Mouse (Mus musculus) retina, postnatal 1 day (tissue): Measurements from ENCODE around the gene Kbtbd12.

Experiments
- DNase-seq: peaks from one replicate; pipeline ENCODE4 v3.0.0-alpha.2; 2012

Kbtbd12 gene

DNA sequence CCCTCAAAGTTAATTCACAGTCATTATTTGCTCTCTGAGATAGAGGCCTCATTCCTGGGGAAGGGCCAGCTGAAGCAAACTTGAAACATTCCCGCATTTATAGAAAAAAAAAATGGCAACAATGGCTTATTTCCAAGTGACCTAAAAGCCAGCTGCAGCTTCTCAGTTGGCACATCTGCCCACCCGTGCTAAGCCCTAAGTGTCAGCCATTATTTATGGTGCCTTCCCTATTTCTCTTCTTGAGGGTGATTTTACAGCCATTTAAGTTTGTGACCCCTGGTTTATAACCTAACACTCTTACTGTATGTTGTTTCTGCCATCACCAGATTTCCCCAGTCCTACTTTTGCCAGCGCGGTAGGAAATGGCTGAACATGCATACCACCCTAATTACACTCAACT is 11.3 kb downstream of the Kbtbd12 start:
- DNase-seq: peak; percentile 38

DNA sequence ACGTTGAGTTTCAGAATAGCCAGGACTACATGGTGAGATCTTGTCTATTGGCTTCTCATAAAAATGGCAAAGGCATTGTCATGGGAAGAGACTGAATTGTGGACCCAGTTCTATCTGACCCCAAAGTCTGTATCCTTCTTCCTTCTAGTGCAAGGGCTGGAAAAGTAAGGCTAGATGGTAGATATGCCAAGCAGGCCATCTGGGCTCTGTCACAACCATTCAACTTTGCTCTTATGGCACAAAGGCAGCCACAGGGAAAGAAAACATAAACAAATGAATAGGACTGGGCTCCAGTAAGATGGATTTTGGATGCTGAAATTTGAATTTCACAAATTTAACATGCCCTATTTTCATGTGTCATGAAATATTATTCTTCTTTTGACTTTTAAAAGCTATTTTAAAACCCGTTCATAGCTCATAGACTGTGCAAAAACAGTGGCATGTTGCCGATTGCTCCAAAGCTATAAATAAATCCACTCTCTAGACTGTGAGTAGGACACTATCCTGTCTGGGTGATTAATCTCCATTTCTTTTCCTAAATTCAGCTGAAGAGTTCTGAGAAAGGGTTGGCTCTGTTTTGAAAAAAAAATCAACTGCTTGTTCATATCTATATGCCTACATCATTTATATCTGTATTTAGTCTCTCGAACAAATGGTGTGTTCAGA is 15.8 kb downstream of the Kbtbd12 start:
- no peak for DNase-seq

DNA sequence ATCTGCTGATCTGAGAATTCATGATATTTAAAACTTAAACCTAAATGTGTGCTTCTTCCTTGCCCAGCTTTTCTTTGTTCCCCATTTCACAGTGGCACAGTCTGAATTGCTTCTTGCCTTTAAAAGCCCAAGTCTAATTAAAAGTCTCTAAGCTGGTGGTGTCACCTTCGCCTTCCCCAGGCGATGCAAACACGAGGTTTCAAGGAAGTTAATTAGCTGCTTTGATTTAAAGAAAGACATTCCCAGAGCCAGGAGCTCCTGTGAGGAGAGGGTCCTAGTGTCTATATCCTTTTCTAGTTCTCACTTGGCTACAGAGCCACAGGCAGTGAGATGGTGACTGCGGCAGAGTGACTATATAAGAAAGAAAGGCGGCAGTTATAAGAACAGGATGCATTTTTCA is 18.2 kb downstream of the Kbtbd12 start:
- DNase-seq: no peak

DNA sequence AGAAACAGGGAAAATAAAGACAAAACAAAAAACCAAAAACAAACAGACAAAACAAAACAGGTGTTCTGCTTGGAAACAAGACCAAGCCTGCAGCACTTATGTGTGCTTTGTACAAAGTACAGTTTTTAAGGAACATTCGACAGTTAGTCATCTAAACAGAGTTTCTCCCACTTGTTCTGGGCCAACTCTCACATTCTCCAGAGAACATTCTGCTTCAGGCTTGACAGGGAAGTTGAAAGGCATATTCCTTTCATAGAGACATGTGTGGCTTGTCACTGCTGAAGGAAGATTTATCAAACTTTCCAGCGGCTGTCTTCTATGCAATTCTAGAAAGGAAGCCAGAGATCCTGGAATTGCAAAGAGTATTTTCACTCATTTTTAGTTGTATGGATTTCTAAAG is 22.4 kb downstream of the Kbtbd12 start:
- no peak for DNase-seq

DNA sequence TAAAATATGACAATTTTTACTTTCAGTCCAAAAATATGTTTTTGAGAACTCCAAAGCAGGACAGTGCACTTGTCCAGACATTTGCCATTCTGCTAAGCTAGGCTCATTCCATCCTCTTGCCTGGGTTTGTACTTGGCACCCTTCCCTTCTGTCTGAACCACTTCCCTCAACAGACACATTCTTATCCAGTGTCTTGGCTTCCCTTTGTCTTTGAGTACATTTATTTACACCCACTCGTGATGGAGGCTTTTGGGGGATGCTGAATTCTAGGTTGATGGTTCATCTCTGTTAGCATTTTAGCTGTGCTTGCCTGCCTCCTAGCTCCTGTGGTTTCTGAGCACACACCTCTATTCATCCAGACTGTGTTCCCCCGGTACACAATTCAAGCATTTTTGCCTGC is 31.3 kb downstream of the Kbtbd12 start:
- no peak for DNase-seq

DNA sequence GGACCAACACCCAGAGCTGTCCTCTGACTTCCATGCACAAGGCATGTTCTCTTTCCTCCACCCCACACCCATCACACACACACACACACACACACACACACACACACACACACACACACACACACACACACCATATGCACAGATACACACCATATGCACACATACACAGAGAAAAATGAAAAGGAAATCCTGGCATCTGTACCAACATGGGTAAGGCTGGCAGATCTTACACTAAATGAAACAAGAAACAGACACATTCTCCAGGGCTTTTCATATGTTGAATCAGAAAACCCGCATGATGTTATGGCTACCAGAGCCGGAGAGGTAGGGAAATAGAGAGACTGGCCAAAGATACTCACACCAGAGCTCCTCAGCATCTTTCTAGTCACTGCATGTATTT is 32.0 kb downstream of the Kbtbd12 start:
- no peak for DNase-seq

DNA sequence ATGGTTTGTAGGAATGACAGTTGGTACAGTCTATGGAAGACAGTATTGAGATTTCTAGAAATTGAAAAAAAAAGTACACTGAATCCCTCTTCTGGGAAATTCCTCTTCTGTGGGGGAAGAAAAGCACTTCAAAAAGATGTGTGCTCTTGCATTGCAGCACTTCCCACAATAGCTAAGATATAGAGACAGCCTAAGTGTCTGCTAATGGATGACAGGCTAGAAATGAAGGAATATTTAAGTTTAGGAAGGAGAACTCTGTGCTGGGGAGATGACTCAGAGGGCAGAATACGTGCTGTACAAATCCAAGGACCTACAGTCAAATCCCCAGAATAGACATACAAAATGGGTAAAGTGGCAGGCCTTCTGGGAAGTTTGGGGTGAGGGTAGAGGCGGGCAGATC is 32.5 kb downstream of the Kbtbd12 start:
- DNase-seq: no peak

DNA sequence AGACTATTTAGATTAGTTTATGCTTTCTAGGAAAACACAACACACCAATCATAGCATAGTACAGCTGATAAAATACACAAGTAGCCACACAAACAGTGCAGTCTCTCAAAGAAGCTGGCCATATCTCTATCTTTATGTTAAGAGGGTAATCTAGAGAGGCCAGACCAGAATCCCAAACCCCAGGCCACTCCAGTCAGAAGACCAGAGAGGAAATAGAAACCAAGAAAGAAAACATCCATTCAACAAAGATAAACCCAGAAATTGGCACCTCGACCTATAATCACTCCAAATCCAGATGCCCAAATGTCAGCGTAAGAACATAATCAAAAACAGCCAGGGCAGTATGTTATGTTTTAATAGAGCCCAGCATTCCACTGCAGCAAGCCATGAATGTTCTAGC is 41.6 kb downstream of the Kbtbd12 start:
- DNase-seq: no peak

DNA sequence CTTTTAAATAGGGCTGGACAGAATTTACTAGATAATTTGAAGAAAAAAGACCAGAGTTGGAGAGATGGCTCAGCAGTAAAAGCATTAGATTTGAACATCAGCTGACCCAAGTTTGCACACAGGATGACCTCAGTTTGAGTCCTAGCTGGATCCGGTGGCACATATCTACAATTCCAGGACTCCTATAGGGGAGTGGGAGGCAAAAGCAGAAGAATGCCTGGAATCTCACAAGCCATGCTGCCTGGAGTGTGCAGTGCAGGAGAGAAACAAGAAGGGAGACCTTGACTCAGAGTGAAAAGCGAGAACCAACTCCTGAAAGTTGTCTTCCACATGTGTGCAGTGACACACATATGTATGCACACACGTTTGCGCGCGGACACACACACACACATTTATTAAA is 45.4 kb downstream of the Kbtbd12 start:
- no peak for DNase-seq

DNA sequence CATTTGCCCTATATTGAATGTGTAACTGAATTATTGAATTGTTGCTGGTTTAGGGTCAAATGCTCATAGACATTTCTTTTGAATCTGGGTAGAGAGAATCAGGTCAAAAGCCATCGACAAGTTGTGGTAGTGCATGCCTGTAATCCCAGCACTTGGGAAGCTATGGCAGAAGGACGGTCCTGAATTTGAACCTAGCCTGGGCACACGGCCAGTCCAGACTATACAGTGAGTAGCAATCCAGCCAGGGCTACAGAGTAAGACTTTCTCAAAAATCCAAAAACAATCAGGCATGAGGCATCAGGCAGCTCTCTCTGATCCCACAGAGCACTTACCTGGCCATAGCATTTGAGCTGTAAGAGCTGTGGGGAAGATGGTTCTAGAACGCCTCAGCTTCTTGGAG is 47.5 kb downstream of the Kbtbd12 start:
- no peak for DNase-seq

DNA sequence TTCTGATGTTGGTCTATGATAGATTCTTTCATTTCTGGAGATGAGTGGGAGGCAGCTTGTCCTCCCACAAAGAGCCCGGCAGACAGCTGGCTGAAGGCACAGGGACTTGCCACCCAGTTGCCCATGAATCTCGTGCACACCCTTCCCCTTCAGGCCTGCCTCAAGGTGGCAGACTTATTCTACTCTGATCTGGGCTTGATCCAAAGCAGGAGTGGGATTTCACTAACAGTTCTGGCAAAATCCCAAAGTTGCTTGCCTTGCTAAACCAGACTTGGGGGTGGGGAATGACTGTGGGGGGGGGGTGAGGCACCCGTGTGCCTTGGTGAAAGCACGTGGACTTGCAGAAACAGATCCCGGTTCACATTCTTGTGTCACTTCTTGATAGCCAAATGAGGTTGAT is 48.2 kb downstream of the Kbtbd12 start:
- DNase-seq: peak; percentile 83

DNA sequence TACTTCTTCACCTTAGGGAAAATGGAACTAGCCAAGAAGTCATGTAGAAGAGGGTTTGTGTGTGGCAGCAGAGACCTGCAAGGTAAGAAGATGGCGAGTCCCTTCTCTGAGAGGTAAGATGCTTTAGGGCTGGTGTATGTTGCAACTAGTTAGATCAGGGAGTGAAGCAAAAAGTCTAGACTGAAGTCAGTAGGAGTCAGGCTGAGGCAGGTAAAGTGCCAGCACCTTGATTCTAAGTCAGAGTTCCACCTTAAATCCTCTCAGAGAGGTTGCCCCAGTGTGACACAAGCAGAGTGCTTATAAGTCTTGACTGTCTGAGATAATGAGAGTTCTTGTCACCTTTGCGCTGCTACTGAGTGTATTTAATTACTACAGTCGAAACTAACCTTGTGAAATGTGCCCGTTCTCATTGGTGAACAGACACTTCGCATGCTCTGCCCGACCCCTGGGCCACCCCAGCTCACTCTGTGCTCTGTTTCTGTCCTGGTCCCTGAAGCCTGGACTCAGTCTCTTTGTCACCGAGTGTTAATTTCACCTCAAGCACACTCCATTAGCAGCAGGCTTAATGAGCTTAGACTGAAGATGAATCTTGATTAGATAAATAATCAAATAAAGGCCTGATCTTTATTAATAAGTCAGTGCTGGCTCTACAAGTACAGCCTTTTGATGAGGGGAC is 49.0 kb downstream of the Kbtbd12 start:
- no peak for DNase-seq

DNA sequence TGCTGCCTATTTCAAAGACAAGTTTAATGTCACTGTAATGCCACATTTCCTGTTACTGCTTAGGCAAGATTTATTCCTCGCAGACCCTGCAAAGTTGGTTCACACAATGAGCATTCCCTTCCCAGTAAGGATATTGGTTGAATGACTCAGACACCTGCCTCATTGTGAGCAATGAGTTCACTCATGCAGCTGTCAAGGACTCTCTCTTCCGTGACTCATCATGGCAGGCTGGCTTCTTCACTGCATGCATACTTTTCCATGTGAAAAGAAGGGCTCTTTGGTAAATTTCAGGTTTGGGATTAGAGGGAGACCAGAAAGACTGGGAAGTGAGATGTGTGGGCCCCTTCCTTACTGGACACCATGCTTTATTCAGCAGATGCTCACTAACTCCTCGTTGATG is 50.7 kb downstream of the Kbtbd12 start:
- DNase-seq: no peak

DNA sequence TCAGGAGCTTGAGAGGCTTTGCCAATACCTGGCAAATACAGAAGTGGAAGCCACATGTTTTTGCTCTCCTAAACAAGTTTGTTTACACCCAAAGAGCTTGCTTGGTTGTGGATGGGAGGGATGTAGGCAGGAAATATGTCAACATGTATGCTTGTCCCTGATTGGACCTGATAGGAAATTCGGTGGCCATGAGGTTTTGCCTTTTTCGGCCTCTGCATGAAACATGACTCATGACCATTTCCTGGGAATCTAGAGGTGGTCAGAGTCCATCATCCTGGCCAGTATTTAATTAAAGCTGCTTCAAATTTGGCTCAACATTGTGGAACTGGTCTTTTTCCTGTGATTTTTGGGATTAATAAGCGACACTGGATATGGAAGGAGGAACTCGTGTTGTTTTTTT is 53.8 kb downstream of the Kbtbd12 start:
- DNase-seq: no peak

DNA sequence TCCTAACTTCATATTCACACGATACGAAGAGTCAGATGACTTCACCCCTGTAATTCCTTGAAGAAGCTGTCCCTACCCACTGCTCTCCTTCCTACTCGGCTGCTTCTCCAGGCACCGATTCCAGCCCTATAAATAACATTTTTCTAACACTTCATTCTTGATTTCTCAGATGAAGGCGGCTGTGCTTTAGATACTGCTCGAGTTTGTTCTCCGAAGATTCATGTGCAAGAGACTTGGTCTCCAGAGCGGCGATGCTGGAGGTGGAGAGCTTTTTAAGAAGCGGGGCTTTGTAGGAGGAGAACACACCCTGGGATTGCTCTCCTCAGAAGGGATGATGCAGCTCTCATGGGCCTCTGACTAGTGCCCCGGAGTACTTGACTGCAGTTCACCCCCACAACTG is 61.3 kb downstream of the Kbtbd12 start:
- DNase-seq: no peak

DNA sequence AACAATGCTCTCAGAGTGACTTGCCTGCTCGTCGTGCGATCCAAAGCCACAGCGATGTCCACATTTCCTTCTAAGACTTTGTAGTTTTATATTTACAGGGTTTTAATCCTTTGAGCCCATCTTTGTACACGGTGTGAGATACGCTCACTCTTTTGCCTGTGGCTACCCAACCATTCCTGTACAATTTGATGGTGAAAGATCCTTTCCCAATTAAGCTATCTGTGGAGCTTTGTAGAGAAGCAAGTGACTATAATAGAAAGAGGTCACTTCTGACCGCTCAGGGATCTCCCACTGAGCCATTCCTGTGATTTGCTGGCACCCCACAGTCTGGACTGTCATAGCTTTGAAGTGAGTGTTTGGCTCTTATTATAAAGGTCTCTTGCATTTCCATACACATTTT is 71.1 kb downstream of the Kbtbd12 start:
- peak; percentile 44 for DNase-seq

DNA sequence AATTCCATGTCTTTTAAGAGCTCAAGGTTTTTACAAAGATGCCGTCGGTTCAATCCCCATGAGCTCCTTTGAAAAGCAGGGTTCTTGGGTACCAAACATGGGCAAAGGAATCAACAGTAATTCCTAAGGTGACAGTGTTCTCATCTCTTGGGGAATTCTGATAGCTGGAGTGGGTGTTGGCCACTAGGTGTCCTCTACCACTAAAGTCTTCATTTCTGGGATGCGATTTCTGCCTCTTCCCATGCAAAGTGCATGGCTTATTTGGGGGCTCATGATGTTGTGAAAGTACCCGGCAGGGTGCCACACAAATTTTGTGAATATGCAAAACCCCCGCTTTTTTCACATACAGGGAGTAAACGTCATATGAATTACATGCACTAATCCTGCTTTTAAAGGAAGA is 72.7 kb downstream of the Kbtbd12 start:
- peak; percentile 53 for DNase-seq

DNA sequence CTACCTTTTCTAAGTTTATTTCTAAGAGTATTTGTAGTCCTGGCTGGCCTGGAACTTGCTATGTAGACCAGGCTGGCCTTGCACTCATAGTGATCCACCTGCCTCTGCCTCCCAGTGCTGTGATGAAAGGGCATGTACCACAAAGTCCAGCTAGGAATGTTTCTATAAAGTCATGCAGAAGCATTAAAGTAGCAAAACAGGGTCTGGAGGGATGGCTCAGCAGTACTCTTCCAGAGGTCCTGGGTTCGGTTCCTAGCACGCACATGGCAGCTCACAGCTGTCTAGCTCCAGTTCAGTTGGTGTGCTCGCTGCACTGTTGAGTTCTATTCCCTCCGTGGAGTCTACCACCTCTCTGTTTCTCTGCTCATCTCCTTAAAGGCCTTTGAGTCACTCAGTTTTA is 77.6 kb downstream of the Kbtbd12 start:
- no peak for DNase-seq

DNA sequence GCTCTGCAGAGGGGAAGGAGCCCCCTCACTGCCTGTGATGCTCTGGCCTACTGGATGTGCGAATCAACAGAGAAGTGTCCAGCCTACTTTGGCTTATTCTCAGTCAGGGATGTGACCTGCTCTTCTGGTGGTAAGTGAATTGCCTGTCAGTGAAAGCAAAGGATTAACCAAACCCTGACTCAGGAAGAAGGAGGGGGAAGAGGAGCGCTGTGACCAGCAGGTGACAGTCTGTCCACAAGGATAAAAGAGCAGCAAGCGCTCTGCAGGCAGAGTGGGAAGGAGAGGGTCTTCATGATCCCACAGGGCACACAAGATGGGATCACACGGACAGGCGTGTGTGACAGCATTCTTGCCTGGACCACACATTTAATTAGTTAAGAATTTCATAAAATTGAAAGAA is 78.1 kb downstream of the Kbtbd12 start:
- DNase-seq: peak; percentile 64

DNA sequence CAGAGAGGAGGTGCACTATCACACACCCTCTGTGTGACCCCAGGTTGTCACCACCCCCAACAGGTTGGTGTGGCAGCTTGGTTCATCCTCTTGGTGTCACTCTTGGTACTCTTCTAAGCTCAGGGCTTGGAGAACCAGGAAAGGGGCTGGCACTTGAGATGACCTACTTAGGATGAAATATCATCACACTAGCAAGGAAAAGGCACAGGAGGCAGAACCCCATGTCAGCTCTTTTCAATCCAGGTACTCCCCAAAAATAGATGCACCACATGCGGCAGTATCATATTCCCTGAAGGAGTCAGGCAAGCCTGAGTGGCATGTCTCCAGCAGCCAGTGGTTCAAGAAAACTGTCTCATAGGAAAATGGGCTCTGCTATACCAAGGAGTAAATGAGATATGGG is 79.7 kb downstream of the Kbtbd12 start:
- peak; percentile 53 for DNase-seq

DNA sequence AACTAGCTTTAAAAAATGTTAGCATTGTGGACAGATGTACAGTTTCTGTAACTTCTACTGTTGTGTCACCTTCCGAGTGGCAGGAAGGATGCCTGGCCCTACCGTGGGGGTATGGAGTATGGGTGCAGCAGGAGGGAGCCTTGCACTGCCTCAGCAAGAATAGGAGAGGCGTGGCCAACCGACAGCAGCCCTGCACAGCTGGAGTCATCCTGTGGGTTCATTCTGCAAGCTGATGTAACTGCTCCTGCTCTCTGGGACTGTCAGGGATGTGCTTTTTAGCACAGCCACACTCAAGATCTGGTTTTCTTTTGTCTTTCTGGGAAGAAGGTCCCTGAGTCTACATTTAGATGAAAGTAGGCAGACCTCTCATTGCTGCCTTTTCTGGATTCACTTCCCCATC is 80.2 kb downstream of the Kbtbd12 start:
- DNase-seq: no peak

DNA sequence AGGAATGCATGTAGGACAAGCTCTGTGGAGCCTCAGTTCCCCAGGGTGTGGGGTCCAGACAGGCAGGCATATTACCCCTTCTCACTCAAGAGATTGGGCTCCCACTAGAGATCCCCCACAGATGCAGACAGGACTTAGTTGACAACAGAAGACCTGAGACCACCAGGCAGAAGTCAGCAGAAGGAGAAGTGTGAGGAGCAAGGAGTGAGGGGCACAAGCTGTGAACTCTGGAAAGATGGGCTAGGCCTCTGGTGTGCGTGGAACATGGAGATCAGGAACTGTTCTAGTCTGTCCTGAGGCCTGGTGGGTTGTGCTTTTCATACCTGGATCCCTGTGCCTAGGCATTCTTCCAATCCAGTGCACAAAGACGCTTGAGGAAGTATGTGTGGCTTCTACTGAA is 87.8 kb downstream of the Kbtbd12 start:
- DNase-seq: no peak

DNA sequence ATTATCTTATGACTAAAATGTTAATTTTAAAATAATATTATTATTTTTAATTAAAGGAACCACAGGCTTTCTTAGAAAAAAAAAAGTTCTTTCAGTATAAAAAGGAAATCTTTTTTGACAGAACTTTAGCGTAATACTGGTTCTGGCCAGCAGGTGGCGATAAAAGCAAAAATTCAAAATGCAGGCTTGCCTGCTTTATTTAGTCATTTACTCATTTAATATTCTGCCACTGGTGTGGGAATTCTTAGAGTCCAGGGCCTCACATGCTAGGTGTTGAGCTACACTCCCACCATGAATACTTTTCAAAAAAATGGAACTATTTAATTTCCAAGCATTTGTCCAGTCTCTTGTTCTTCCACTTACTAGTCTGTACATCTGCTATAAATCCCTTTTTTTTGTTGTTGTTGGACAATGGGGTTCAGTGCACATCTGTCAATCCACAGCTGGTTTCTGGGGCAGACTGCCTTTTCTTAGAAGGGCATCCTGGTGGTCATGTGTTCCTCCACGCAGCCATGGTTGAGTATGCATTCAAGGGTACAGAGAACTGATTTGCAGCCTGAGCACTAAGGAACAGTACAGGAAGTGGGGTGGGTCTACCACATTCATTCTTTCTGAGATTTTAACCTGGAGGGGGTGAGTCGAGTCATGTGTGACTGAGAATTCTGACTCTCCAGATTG is 88.5 kb downstream of the Kbtbd12 start:
- peak; percentile 64 for DNase-seq

DNA sequence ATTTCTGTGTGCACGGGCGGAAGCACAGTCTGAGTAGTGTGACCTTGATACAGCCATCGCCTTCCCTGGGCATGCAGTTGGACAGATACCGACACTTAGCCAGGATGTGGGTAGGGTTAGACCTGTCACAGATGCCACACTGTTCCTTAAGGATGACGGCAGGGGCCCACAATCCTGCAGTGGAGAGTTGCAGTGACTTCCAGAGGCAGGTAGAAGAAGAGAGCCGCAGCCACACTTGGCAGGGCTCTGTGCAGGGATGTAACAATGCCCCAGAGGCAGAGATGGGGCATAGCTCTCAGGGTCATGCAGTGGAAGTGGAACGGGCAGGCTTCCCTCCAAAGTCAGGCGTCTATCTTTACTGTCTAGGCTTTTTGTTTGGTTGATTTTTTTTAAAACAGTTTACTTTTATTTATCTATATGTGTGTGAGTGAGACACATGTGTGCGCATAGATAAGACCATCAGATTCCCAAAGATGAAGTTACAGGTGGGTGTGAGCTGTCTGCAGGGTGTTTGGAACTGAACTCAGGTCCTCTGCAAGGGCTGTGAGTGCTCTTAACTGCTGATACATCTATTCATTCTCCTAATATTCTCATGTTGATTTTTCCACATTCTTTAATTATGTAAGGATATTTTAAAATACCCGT is 89.2 kb downstream of the Kbtbd12 start:
- no peak for DNase-seq
